Mouse (Mus musculus) small intestine, adult 2 months (tissue): ENCODE data around the gene Eps15l1.

Experiments
- CTCF ChIP-seq: fragments of 200-500 bp; IDR thresholded peaks from 2 replicates; pipeline ENCODE4 v1.5.1; 2012; ENCODE audit warnings: low read depth, mild to moderate bottlenecking, control low read depth, inconsistent platforms, low read length, moderate library complexity, mixed read lengths; ENCODE audit not compliant: insufficient replicate concordance, insufficient read length; ENCODE audit errors: extremely low read depth
- POLR2A ChIP-seq: fragments of 200-500 bp; IDR thresholded peaks from 2 replicates; pipeline ENCODE4 v1.6.1; 2012; ENCODE audit warnings: low read depth, mild to moderate bottlenecking, control low read depth, inconsistent platforms, low read length, moderate library complexity

- TF ChIP-seq CTCF: no peak
- no peak for TF ChIP-seq POLR2A
Measured at GRCm38 (mm10) chr8:72365016-72365415, 56.2 kb downstream of the Eps15l1 start.
